Mouse (Mus musculus) layer of hippocampus, adult 9-11 months (tissue): ENCODE results near the gene Fto.

ENCODE experiments used
- DNase-seq: peaks from one replicate; pipeline ENCODE4 v3.0.0; 2022

The Fto gene

GRCm38 (mm10) chr8:91460965-91461364 is 147.6 kb downstream of the Fto start:
- no peak for DNase-seq

DNA sequence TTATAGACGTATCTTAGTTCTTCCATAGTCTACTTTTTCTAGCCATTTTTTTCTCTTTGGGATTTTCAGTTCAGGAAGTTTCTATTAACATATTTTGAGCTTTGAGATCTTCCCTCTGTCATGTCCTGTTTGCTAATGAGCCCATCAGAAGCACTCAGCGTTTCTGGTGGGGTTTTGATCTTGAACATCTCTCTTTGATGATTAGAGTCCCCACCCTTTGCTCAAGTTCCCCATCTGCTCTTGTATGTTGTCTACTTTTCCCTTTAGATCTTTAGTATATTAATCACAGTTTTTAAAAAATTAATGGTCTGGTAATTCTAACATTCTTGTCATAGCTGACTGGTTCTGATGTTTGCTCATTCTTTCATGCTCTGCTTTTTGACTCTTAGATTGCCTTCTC is 150.4 kb downstream of the Fto start:
- no peak for DNase-seq

- no peak for DNase-seq
Observed at GRCm38 (mm10) chr8:91467463-91467862, 154.1 kb downstream of the Fto start.

GRCm38 (mm10) chr8:91467881-91468534 is 154.7 kb downstream of the Fto start:
- no peak for DNase-seq

GRCm38 (mm10) chr8:91469441-91469840 is 156.1 kb downstream of the Fto start:
- DNase-seq: no peak

- DNase-seq: peak; percentile 26
Observed at GRCm38 (mm10) chr8:91474731-91475279, 161.5 kb downstream of the Fto start.

- no peak for DNase-seq
Observed at GRCm38 (mm10) chr8:91476988-91477387, 163.7 kb downstream of the Fto start.

DNA sequence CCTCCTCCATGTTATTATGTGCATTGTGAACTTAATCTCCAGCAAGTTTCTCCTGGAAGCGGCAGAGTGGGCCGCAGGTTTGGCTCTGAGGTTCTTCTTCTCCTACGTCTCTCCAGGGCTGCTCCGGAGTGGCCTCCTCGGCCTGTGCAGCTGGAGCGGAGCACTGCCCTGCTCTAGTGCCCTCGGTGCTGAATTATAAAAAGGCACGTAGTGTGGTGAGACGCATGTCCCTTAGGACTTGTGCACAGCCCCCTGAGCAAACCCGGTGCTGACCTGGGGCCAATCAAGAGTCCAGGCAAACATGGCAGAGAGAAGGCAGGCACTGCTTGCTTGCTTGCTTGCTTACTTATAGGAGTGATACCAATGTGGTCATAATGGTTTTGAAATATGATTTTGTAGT is 164.1 kb downstream of the Fto start:
- no peak for DNase-seq

DNA sequence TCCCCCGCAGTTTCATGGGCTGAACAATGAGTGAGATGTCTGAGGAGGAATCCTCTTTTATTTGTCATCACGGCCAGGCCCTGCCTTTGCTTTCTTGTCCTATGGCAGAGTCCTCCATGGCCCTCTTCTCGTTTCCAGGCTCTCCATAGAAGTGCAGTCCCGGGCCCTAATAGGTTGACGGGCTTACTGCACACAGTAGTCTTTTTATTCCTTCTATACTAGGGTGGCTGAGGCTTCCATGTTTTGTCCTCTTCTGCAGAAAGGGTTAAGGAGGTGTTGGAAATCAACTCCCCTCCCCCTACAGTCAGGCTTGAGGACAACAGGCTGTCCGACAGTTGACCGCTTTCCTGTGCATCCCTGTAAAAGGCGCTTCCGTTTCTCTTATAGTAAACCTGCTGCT is 169.2 kb downstream of the Fto start:
- no peak for DNase-seq

DNA sequence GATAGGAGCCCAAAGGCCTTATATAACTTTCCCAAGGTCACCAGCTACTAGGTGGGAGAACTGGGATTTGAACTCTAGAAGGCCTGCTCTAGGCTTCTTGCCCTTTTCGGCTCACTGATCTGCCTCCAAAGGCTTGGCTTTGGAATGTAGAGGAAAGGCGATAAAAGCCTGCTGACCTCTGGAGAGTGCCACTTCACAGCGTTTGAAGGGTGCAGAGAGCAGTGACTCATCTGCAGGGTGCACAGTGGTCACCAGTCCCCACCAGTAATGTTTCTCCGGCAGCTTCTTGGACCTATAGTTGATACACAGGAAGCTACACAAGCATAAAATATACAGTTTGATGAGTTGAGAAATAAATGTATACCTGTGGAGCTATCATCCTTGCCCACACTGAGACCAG is 173.1 kb downstream of the Fto start:
- DNase-seq: no peak

GRCm38 (mm10) chr8:91487456-91487855 is 174.1 kb downstream of the Fto start:
- DNase-seq: no peak

- peak; percentile 37 for DNase-seq
Observed at GRCm38 (mm10) chr8:91488086-91488783, 174.9 kb downstream of the Fto start.

- DNase-seq: no peak
Observed at GRCm38 (mm10) chr8:91488784-91489450, 175.6 kb downstream of the Fto start.

DNA sequence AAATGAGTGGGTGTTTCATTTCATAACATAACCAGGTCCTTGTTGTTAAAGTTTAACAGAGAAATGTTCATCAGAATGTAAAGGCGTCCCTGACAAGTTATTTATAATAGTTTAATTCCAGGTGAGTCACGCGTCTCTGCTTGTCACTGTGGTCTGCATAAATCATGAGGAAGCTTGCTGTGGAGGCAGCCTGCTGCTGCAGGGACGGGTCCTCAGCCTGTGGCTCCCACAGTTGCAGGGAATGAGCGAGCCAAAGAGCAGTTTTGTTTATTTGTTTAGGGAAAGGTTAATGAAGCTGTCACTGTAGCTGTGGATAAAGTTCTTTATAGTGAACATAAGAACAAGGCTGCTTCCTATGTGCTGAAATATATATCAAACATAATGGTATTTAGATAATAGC is 176.7 kb downstream of the Fto start:
- DNase-seq: no peak

GRCm38 (mm10) chr8:91493373-91493772 is 180.0 kb downstream of the Fto start:
- no peak for DNase-seq

- no peak for DNase-seq
Observed at GRCm38 (mm10) chr8:91494501-91495259, 181.4 kb downstream of the Fto start.

GRCm38 (mm10) chr8:91495260-91495601 is 181.9 kb downstream of the Fto start:
- no peak for DNase-seq

GRCm38 (mm10) chr8:91496000-91496399 is 182.7 kb downstream of the Fto start:
- no peak for DNase-seq

GRCm38 (mm10) chr8:91496936-91497335 is 183.6 kb downstream of the Fto start:
- DNase-seq: no peak

DNA sequence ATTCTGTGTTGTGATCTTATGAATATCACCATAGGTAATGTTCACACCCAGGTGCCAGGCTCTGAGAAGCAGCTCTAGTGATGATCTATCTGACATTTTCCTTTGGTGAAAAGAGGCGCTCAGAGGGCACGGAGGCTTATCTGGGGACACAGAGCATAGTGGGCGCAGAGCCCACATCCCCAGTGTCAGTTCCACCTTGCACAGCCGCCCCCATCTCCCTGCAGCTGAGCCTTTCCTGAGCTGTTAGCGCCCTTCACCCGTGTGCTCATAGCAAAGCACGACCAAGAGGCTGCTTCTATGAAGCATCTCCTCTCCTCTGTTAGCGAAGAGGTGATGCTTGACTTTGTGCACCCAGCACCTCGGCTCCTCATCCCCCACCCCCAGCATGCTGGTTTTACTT is 185.3 kb downstream of the Fto start:
- DNase-seq: no peak

DNA sequence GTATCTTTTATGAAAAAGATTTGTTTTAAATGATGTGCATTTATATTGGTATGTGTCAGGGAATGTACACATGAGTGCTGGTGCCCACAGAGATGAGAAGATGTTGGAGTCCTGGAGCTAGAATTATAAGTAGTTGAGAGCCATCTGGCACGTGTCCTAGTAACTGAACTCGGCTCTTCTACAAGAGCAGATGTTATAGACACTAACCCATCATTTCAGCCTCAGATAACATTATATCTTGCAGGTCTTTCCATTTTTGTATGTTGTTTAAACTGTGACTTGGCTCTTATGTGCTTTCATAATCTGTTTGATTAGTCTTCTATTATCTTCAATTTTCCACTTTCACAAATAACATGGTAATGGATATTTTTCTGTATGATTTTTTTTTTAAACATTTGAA is 186.0 kb downstream of the Fto start:
- no peak for DNase-seq

DNA sequence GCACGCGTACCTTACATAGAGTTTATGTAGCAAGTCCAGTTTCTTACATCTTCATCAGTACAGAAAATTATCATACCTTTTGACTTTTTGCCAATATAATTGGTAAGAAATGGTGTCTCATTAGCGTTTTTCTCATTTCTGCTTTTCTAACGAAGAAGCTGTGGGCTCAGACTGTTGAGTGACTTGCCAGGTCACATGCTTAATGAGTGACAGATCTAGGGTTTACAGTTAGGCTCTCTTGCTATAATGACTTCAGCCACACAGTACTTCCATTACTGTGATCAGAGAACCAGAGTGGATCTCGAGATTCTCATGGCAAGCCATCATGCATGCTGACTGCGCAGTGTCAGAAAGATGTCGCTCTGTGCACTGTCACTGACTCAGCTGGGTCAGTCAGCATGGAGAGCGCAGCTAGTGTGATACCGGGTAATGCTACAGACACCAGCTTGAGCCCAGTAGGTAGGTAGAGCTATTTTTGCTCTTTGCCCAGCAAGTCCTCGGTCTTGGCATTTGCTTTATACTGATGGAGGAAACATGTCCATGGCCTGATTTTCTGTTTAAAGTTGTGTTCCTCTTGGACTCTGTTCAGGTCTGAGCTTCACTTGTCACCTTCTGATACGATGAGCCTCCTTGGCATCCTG is 188.8 kb downstream of the Fto start:
- DNase-seq: no peak

DNA sequence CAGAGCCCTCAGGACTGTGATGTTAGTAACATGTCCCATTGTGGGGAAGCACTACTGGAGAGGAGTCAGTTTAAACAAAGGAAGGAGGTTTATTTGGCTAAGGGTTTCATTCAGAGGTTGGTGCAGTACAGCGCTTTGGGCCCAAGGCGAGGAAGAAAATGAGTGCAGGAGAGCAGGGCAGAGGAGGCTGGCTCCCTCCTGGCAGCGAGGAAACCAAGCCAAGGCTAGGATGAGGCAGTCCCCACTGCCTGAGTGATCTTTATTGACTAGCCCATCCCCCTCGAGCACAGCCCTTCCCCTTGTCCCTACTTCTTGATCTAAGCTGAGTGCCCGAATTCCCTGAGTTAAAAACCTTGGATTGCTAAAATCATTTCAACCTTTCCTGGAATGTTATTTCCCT is 189.5 kb downstream of the Fto start:
- DNase-seq: no peak
